In the genomic region with DNA sequence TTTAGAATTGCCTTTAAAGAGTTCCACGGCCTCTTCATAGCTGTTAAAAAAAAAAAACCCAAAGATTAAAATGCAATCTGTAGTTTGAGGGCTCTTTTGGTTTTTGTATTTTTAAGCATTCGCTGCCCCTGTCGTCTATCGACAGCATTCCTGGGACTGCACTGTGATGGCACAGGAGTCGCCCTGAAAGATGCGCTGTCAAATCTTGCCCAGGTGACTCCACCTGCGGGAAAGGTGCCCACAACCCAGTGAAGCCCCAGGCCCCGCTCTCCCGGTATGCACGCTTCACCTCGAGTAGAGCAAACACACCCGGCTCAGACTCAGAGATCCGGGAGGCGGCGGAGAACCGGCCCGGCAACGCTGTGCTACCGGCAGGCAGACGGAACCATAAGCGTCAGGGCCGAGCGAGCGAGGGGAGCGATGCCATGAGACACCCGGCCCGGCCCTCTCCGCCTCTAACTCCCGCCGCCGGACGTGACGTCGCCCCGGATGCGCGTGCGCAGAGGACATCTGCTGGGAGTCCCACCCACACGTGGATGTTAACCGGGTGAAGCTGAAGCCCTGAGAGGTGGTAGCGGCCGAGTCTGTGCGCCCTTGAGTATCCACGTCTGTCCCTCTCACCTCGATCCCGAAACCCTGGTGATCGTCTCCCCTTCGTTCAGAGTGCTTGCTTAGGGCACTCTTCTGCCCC, we compare ENCODE assay signal across 7 mouse cellular contexts. TPM values are rescaled to one million over a fixed set of nuclear protein-coding genes. Genes with fewer than 3 reads are reported as not detected.
A peak's percentile ranks its signal among the peaks of the same experiment; 100 is the strongest.
DNase-seq lines count a peak whose midpoint lies in the region; ATAC-seq lines count a peak whose summit lies in the region.

A gene (minus strand): TSS at position 482 of the 691 bp plus-strand sequence.

- DNase-seq in adrenal gland, adult 8-10 months, result peak; percentile 96
- peak; percentile 98 for DNase-seq in embryo, embryonic 9.5 days (ENCODE audit: extremely low spot score)
- DNase-seq in gastrocnemius, postnatal 4 days (ENCODE audit: low spot score in 2 of 2), result peak; percentile 99 to 100
- peak; percentile 98 to 99 for DNase-seq in left cerebral cortex, postnatal 36 days (ENCODE audit: low spot score in 2 of 2)
- peak; percentile 100 for DNase-seq in midbrain, embryonic 11.5 days (ENCODE audit: low spot score, missing footprints)
- DNase-seq in skeletal muscle tissue, adult 2 months (ENCODE audit: low read depth, low spot score), result peak; percentile 96

- peak within 1 kb of the TSS; percentile 83 for H3K4me2 ChIP-seq in intestine, embryonic 16.5 days (ENCODE audit: low read depth, low read length)
- H3K4me2 ChIP-seq in midbrain, embryonic 11.5 days, result peak within 1 kb of the TSS; percentile 56

- H3K27ac ChIP-seq in intestine, embryonic 16.5 days (ENCODE audit: low read length), result peak within 1 kb of the TSS; percentile 55
- peak within 1 kb of the TSS; percentile 33; the same call in 1 of the 2 replicates for H3K27ac ChIP-seq in midbrain, embryonic 11.5 days (ENCODE audit: low read depth, low read length)

- peak; percentile 97 for ATAC-seq in intestine, embryonic 16.5 days
- peak; percentile 95 for ATAC-seq in midbrain, embryonic 11.5 days (ENCODE audit: low FRiP score)

- no peaks in the 10 kb centered on the region for H3K9me3 ChIP-seq in intestine, embryonic 16.5 days (ENCODE audit: control insufficient read depth, low read length)
- H3K9me3 ChIP-seq in midbrain, embryonic 11.5 days (ENCODE audit: control insufficient read depth, low read length), result no peaks in the 10 kb centered on the region

- H3K9ac ChIP-seq in intestine, embryonic 16.5 days (ENCODE audit: low read depth, low read length), result peak within 1 kb of the TSS; percentile 84
- H3K9ac ChIP-seq in midbrain, embryonic 11.5 days (ENCODE audit: low read length), result peak within 1 kb of the TSS; percentile 77

- no peaks in the 10 kb centered on the region for H3K36me3 ChIP-seq in intestine, embryonic 16.5 days (ENCODE audit: control insufficient read depth, insufficient read depth, low read length)
- H3K36me3 ChIP-seq in midbrain, embryonic 11.5 days (ENCODE audit: control insufficient read depth, insufficient read depth, low read length), result peaks cover 2% of the 10 kb centered on the region; the same call in 1 of the 2 replicates

- WGBS in intestine, embryonic 16.5 days, result 1% methylated on average over 48 of the region's 48 CpGs
- WGBS in midbrain, embryonic 11.5 days, result 1% methylated on average over 48 of the region's 48 CpGs

- intact Hi-C loops in left cerebral cortex, postnatal 36 days (cut with DNase I), result loop anchor here (1.0 to 5.0 kb wide), 2 partner anchors 196 to 227 kb away; a partner anchor contains a TSS

- no peaks in the 10 kb centered on the region for H3K27me3 ChIP-seq in intestine, embryonic 16.5 days (replicated peaks; ENCODE audit: control insufficient read depth, insufficient read depth, low read length)
- H3K27me3 ChIP-seq in midbrain, embryonic 11.5 days (ENCODE audit: control insufficient read depth, insufficient read depth, low read length), result no peaks in the 10 kb centered on the region

- peaks cover 7% of the 10 kb centered on the region for H3K4me1 ChIP-seq in intestine, embryonic 16.5 days (ENCODE audit: control insufficient read depth, insufficient read depth, low read length)
- 0 out of 2 replicates have a peak, but pooled peaks cover 3% of the 10 kb centered on the region for H3K4me1 ChIP-seq in midbrain, embryonic 11.5 days (ENCODE audit: control insufficient read depth, insufficient read depth, low read length)

- H3K4me3 ChIP-seq in intestine, embryonic 16.5 days (ENCODE audit: low read length), result peak within 1 kb of the TSS; percentile 64
- H3K4me3 ChIP-seq in midbrain, embryonic 11.5 days (ENCODE audit: low read depth, low read length), result peak within 1 kb of the TSS; percentile 56

RNA-seq across cellular contexts. Expression of the gene that starts here (rescaled TPM):
- total RNA-seq in adrenal gland, adult 8-10 months (2022), result 10 to 100 TPM; 13.2 to 19.1 (median 18.4) TPM
- 10 to 100 TPM; 24.0 to 26.8 TPM for total RNA-seq in gastrocnemius, postnatal 4 days (2021)
- polyA plus RNA-seq in intestine, embryonic 16.5 days (2015; fragmentation: Nextera tagmentation; extraction: Ambion mirVana), result 28.0 and 33.9 TPM in 2 replicates
- total RNA-seq in left cerebral cortex, postnatal 36 days (2021), result 10 to 100 TPM; 30.7 to 32.9 TPM
- 70.2 and 71.5 TPM in 2 replicates for polyA plus RNA-seq in midbrain, embryonic 11.5 days (2014; fragmentation: Nextera tagmentation; extraction: Ambion mirVana)

Comparison
In these comparisons a context has a peak if more than half of its experiments do, and no peak if none do; other contexts are left out.
1. Peak in every context shown above with its lines: DNase-seq, ATAC-seq, H3K4me3 ChIP-seq and H3K27ac ChIP-seq.